Mouse (Mus musculus) layer of hippocampus, adult 18-20 months (tissue): ENCODE measurements at regions not wholly inside any gene's neighbourhood (a gene's known extent, or its start where the extent isn't known, plus 50 kb on each side); places are given as distances from the start of the nearest gene placed in this dataset.
A peak's percentile ranks its signal among the peaks of the same experiment; 100 is the strongest.

Source experiments
- DNase-seq, 2 experiments: peaks; one replicate each; pipeline ENCODE4 v3.0.0; 2022; ENCODE audit warnings: low spot score in 2 of 2

DNA sequence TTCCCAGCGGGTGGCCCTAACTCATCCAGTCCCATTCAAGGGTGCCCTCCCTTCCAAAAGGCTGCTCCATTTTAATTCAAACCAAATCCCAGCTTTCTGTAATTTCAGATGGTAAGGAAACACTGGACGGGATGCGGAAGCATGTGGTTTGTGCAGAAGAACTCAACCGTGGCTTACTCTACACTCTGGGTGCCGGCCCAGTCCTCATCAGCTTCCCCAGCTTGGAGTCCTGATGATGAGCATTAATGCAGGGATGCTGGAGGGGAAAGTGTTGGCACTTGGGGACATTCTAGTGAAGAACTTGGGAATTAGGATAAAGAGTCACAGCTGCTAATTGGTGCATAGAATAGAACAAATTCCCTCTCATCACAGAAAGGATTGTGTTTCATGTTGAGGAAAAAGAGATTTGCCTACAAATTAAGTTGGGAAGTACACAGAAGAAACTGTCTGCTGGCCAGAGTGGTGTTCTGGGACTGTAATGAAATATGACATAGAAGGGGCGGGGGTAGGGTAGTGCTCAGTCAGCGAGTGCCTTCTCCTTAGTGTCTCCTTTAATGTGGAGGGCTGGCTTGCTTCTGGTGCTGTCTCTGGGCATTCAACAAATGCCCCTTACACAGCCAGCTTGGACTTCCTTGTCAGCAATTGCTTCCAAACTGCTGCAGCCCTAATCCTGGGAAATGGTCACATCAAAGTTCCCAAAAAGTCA is 285.0 kb upstream of the Bmper start:
- peak; percentile 2 to 9 for DNase-seq

DNA sequence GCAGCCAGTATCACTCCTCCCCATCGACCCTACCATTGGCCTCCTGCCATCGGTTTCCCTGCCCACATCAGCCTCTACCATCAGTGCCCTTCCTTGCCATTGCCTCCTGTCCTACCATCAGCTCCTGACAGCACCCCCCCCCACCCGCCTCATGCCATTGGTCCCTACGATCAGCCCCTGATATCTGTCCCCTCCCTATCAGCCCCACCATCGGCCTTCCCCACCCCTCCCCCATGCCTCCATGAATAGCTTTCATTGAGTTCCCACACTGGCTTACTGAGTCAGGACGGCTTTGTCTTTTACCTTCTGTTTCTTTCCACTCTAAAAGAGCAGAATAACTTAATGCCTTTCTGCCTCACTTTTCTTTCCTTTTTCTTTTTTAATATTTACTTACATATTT is 277.9 kb upstream of the Bmper start:
- no peak for DNase-seq

GRCm38 (mm10) chr9:22945426-22945955 is 277.4 kb upstream of the Bmper start:
- no peak for DNase-seq

GRCm38 (mm10) chr9:22952571-22953442 is 270.1 kb upstream of the Bmper start:
- no peak for DNase-seq

- no peak for DNase-seq
Measured at GRCm38 (mm10) chr9:22962269-22962815, 260.5 kb upstream of the Bmper start.

DNA sequence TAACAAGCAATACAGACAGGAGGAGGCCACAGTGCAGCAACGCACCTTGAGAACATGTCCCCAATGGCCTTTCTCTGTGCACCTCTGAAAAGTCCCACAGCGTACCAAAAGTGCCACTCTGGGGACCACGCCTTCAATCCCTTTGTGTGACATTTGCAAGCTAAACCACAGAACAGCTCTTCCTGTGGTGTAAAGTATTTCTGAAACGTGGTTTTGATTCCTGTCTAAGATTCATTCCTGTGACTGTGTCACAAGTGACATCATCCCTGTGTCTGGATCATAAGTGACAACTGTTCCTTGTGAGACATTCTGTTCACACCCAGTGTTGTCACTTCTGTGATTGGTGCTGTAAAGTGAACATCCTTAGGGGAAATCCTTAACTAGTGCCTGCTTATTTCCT is 251.6 kb upstream of the Bmper start:
- no peak for DNase-seq

DNA sequence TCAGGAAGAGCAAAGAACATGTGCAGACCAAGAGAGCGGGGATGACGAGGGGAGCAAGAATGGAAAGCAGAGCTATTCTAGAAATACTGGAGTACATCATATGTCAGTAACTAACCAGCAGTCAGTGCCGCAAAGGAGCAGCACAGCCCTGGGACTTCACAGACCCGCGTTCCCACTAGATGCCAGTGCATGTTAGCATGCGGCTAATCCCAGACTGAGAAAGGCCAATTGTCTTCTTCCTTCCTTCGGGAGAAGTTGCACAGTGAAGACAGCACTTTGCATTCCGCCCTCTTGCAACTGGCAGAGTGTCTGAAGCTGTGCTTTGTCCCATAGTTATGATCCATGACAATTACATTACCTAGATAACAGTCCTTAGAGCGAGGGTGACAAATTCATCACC is 246.1 kb upstream of the Bmper start:
- no peak for DNase-seq

DNA sequence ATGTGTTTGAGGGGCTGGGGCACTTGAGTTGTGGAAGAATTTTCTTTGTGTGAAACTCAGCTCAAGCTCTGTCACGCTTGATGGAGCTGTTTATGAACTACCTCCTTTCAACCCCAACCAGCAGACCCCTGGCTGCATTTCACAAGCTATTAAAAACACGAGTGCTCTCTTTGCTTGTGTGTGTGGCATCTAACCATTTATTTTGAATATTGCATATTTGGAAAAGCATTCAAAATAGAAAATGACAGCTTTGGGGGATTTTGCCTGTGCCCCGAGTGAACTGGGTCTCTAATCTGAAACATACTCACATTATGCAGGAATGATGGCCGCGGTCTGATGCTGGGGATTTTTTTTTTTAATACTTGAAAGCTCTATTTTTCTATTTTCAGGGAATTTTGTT is 243.2 kb upstream of the Bmper start:
- DNase-seq = no peak

DNA sequence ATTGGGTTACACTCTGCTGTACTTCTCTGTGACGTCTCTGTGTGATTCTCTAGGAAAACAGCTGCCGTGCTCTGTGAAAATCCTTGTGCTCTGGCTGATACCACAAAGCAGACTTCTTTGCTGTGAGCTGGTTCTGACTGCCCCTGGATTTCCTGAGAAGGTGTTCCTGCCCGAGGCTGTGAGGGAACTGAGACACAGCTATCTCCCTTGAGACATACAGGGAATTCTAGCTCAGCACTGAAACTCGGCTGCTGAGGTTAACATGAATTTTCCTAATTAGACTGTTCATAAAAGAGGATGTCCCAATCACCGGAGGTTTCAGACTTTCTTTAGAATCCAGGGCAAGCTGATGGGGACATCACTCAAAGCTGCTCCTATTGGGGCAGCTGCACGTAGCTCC is 233.4 kb upstream of the Bmper start:
- no peak for DNase-seq

- DNase-seq = no peak
Measured at GRCm38 (mm10) chr9:22993531-22993930, 229.3 kb upstream of the Bmper start.

GRCm38 (mm10) chr9:22995564-22995963 is 227.3 kb upstream of the Bmper start:
- DNase-seq = no peak

DNA sequence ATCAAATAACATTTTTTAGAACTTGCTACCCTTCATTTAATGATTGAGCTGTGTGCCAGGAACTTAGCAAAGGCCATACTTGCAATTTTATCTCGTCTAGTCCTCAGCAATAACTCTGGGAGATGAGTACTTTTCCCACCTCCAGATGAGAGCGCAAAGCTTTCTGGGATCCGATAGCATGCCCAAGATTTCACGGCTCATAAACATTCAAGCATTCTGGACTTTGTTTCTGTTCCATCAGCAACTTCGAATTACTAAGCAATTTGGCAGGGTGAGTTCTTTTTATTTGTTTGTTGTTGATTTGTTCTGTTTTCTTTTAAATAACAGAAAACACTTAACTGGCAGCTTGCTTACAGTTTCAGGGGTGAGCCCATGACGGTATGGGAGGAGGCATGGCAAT is 224.6 kb upstream of the Bmper start:
- DNase-seq = no peak

GRCm38 (mm10) chr9:22999181-22999580 is 223.7 kb upstream of the Bmper start:
- DNase-seq = no peak

GRCm38 (mm10) chr9:23000200-23000599 is 222.7 kb upstream of the Bmper start:
- DNase-seq = peak in 1 of 2 experiments; percentile 19

DNA sequence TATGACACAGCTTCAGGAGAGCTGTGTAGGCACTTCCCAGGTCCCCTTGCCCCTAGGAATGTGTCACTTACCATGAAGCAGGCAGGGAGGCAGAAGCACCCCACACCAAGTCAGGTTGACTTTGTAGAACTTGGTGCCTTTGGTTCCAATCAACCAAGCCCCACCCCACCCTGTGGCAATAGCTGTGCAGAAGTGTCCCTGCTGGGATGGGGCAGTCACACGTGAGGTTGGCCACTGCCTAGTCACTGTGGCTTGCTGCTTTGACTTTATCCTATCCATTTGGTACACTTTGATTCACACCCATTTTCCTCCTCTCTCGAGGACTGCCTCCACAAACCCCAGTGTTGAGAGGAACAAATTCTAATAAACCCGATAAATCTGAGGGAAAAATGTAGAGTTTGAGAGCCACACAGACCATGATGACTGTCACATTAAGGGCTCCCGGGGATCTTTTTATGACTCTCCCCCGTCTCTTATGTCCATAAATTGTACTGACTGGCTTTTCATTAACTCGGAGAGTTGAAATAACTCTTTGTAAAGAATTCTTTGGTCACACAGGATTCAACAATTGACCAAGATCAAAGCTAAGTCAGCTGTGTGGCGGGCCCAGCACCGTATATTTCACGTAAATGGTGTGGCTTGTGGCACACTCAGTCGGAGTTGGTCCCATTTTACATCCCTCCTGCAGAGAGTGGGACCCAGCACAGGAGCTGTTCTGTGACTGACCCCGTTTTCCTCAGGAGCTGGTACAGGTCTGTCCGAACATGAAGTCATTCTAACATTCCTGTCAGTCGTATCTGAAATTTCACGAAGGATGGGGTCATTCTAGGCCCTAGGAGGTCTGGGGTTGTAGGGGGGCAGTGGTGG is 219.4 kb upstream of the Bmper start:
- DNase-seq = no peak

GRCm38 (mm10) chr9:23005005-23005404 is 217.9 kb upstream of the Bmper start:
- DNase-seq = no peak

DNA sequence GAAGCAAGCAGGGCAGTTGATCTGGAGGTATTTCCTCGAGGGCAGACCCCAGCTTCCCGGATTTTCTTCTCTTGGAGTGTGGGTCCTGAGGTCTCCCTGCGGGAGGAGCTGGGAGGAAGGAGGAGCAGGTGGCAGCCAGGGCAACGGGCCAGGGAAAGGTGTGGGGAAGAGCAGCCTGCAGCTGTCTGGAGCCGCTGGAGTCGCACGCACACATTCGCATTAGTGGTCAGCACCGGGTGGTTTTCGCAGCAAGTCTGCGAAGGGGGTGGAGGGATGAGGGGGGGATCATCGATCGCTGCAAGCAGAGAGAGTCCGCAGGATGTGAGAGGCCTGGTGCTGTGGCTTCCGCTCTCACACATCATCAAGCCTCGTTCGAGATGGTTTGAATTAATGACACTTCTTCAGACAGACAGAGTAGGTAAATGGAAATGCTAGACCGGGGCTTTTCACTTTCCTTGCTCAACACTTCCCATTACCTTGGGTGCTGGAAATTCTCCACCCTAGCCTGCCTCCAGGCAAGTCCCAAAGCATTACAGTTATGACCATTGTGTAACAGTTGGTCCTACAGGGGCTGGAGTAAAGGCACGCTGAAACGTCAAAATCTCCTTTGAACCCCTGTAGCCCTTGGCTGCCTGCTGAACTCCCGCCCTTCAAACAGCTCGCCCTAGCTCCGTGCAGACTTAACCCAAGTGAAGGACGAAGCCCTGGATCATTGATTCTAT is 213.3 kb upstream of the Bmper start:
- DNase-seq = no peak

DNA sequence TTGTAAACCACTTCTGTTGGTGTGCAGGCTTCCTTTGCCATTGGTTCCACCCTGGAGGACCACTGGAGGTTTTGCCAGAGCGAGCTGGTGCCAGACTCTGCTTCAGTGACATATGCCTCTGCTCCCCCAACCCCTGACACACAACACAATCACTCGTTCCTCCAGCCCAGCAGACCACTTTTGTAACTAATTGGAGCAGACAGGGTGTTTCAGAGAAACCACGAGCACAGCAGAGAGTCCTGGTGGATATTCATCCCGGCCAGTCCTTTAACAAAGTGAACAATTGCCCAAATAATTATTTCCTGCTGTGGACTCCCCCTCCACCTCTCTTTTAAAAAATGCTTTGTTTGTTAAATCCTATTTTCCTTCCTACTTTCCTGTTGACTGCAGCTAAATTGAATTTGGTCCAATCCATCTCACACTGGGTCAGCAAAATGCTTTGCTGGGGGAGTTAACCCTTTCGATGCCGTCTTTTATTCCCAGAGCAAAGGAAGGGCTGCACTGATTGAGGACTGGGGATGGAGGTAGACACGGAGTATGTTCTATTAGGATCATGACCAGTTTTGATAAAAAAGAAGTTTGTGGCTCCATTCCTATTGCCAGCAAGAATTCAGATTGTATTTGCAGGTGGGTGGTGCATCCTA is 211.4 kb upstream of the Bmper start:
- no peak for DNase-seq

DNA sequence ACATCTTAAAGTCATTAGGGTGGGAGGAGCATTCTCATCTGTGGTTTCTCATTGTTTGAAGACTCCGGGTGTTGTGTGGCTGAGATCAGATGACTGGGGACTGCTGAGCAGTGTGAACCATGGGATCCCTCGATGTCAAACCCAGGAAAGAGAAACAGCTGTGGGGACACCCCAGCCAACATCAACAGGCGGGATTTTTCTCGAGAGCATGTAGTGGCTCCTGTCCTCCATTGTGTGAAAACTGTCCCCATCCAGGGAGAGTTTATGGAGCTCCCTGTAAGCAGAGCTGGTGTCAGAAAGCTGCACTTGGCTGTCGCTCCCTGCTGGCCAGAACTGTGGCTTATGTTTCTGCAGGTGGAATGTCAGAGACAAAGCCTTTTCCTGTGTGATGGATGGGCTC is 210.7 kb upstream of the Bmper start:
- DNase-seq = no peak

GRCm38 (mm10) chr9:23016733-23017132 is 206.1 kb upstream of the Bmper start:
- no peak for DNase-seq
